Mouse (Mus musculus): ENCODE data around the gene Tigd2. TPM values are rescaled to one million over a fixed set of nuclear protein-coding genes. Genes with fewer than 3 reads are reported as not detected.

Tigd2 gene
- total RNA-seq (2023) = 1 to 10 TPM; 8.1 to 8.5 TPM

GRCm38 (mm10) chr6:59208685-59209298 lies at the start of gene Tigd2:
Tigd2 (plus strand) TSS chr6:59208870.

Other genes with a start within 250 kb of the Tigd2 start
- gene Fam13a, start 184.3 kb upstream of the Tigd2 start, total RNA-seq (2023) = under 1 TPM in 1 of 2 experiments, not detected in 1; 0.13 TPM
- under 1 TPM; 0.62 to 0.88 TPM for gene Gprin3, start 217.4 kb downstream of the Tigd2 start, total RNA-seq (2023)

Data from neutrophil, adult 59 days (primary cell).